Mouse (Mus musculus): ENCODE results near the gene Noct. TPM values are rescaled to one million over a fixed set of nuclear protein-coding genes. Genes with fewer than 3 reads are reported as not detected.
"Not testable (repeated sequence)": the region's sequence is repeated elsewhere in the genome, so short reads cannot be mapped to it uniquely, and the experiment has no call there.

The Noct gene
- total and polyA plus RNA-seq, 3 experiments, result 8.7 to 13.8 (median 12.0) TPM

GRCm38 (mm10) chr3:51183967-51184366, 40.3 kb upstream of the Noct start:
- H3K4me2 ChIP-seq (ENCODE audit: insufficient read depth, low read depth, poor library complexity, severe bottlenecking); DNase-seq (ENCODE audit: extremely low read depth); H3K4me1 ChIP-seq (ENCODE audit: control insufficient read depth in 1 of 2, insufficient read depth in 2 of 2); H3K79me2 ChIP-seq (replicated peaks; ENCODE audit: control insufficient read depth, extremely low read depth, insufficient read depth, poor library complexity, severe bottlenecking); H3K27ac ChIP-seq (ENCODE audit: insufficient read depth, low read depth); H3K27me3 ChIP-seq (replicated peaks); H3K36me3 ChIP-seq (replicated peaks in 1 of 2; ENCODE audit: control insufficient read depth in 1 of 2, insufficient read depth in 1 of 2, low read length in 1 of 2); in situ Hi-C loops (cut with MboI; ENCODE audit: low pct_ligation_motif_present, low pct_unique_long_range_greater_than_20kb, low sequenced_read_pairs); H3K9ac ChIP-seq (ENCODE audit: insufficient read depth, low read depth); H3K9me3 ChIP-seq (replicated peaks; ENCODE audit: low read length); dilution Hi-C loops (cut with MboI; ENCODE audit: extremely low pct_ligation_motif_present, extremely low pct_unique_long_range_greater_than_20kb, low sequenced_read_pairs); H3K4me3 ChIP-seq (replicated peaks in 1 of 3; ENCODE audit: low read depth in 2 of 3, low read length in 2 of 3, poor library complexity in 1 of 3): not testable (repeated sequence)

- no peak for TF ChIP-seq RAD21 (IDR thresholded peaks at IDR 0.05; ENCODE audit: low read depth, low read length)
- TF ChIP-seq ZNF384 (IDR thresholded peaks at IDR 0.05; ENCODE audit: low read depth, low read length), result no peak
- no peaks in the 10 kb centered on the region for H3K9me3 ChIP-seq (replicated peaks; ENCODE audit: low read length)
- 0 out of 4 replicates have a peak, but pooled peaks cover 0 to 5% of the 10 kb centered on the region in 2 experiments for H3K4me1 ChIP-seq (ENCODE audit: control insufficient read depth in 1 of 2, insufficient read depth in 2 of 2)
- H3K4me3 ChIP-seq (replicated peaks in 1 of 3; ENCODE audit: low read depth in 2 of 3, low read length in 2 of 3, poor library complexity in 1 of 3), result no peak overlapping the region
- no peak overlapping the region for H3K27ac ChIP-seq (ENCODE audit: insufficient read depth, low read depth)
- no peak overlapping the region for H3K4me2 ChIP-seq (ENCODE audit: insufficient read depth, low read depth, poor library complexity, severe bottlenecking)
- DNase-seq (ENCODE audit: extremely low read depth), result no peak
- H3K9ac ChIP-seq (ENCODE audit: insufficient read depth, low read depth), result no peak overlapping the region
- no peaks in the 10 kb centered on the region for H3K27me3 ChIP-seq (replicated peaks)
- in situ Hi-C loops (cut with MboI; ENCODE audit: low pct_ligation_motif_present, low pct_unique_long_range_greater_than_20kb, low sequenced_read_pairs) (no loop called here), dilution Hi-C loops (cut with MboI; ENCODE audit: extremely low pct_ligation_motif_present, extremely low pct_unique_long_range_greater_than_20kb, low sequenced_read_pairs) (no loop called here)
- no peaks in the 10 kb centered on the region for H3K79me2 ChIP-seq (replicated peaks; ENCODE audit: control insufficient read depth, extremely low read depth, insufficient read depth, poor library complexity, severe bottlenecking)
- H3K36me3 ChIP-seq (replicated peaks in 1 of 2; ENCODE audit: control insufficient read depth in 1 of 2, insufficient read depth in 1 of 2, low read length in 1 of 2), result no peaks in the 10 kb centered on the region
These were observed 39.5 kb upstream of the Noct start for GRCm38 (mm10) chr3:51184715-51185114.

GRCm38 (mm10) chr3:51185406-51185805, 38.8 kb upstream of the Noct start:
- no peak for DNase-seq (ENCODE audit: extremely low read depth)
- TF ChIP-seq E2F4 (IDR thresholded peaks at IDR 0.05; ENCODE audit: insufficient replicate concordance, low read depth, low read length) (no peak), UBTF (IDR thresholded peaks at IDR 0.05; ENCODE audit: low read depth, low read length) (no peak), RCOR1 (conservative IDR thresholded peaks at IDR 0.05; ENCODE audit: low read depth, low read length) (no peak), JUN (IDR thresholded peaks at IDR 0.05; ENCODE audit: insufficient read depth, low read depth, low read length) (no peak), NRF1 (IDR thresholded peaks at IDR 0.05; ENCODE audit: low read depth, low read length) (no peak), MXI1 (IDR thresholded peaks at IDR 0.05; ENCODE audit: low read depth, low read length) (no peak), HCFC1 (IDR thresholded peaks at IDR 0.05; ENCODE audit: low read depth, low read length) (no peak), TCF12 (IDR thresholded peaks at IDR 0.05; ENCODE audit: low read depth, low read length) (no peak), MAFK (IDR thresholded peaks at IDR 0.05; ENCODE audit: insufficient replicate concordance, low read length) (no peak), MEF2A (IDR thresholded peaks at IDR 0.05; ENCODE audit: borderline replicate concordance, low read depth, low read length) (no peak), USF1 (IDR thresholded peaks at IDR 0.05; ENCODE audit: low read depth, low read length) (no peak), BHLHE40 (IDR thresholded peaks at IDR 0.05; ENCODE audit: low read depth, low read length) (no peak), GABPA (IDR thresholded peaks at IDR 0.05; ENCODE audit: insufficient replicate concordance, low read depth, low read length) (no peak), ZNF384 (IDR thresholded peaks at IDR 0.05; ENCODE audit: low read depth, low read length) (no peak), SIN3A (IDR thresholded peaks at IDR 0.05; ENCODE audit: low read length) (no peak)
- dilution Hi-C loops (cut with MboI; ENCODE audit: extremely low pct_ligation_motif_present, extremely low pct_unique_long_range_greater_than_20kb, low sequenced_read_pairs) (no loop called here), in situ Hi-C loops (cut with MboI; ENCODE audit: low pct_ligation_motif_present, low pct_unique_long_range_greater_than_20kb, low sequenced_read_pairs) (no loop called here)
- H3K4me3 ChIP-seq (replicated peaks in 1 of 3; ENCODE audit: low read depth in 2 of 3, low read length in 2 of 3, poor library complexity in 1 of 3), result no peak overlapping the region
- H3K4me1 ChIP-seq (ENCODE audit: control insufficient read depth in 1 of 2, insufficient read depth in 2 of 2), result 0 out of 4 replicates have a peak, but pooled peaks cover 0 to 5% of the 10 kb centered on the region in 2 experiments
- H3K4me2 ChIP-seq (ENCODE audit: insufficient read depth, low read depth, poor library complexity, severe bottlenecking), result peak overlapping the region; percentile 10; the same call in 1 of the 2 replicates
- H3K9ac ChIP-seq (ENCODE audit: insufficient read depth, low read depth), result no peak overlapping the region
- H3K36me3 ChIP-seq (replicated peaks in 1 of 2; ENCODE audit: control insufficient read depth in 1 of 2, insufficient read depth in 1 of 2, low read length in 1 of 2), result no peaks in the 10 kb centered on the region
- H3K9me3 ChIP-seq (replicated peaks; ENCODE audit: low read length), result no peaks in the 10 kb centered on the region
- no peaks in the 10 kb centered on the region for H3K27me3 ChIP-seq (replicated peaks)
- no peak overlapping the region for H3K27ac ChIP-seq (ENCODE audit: insufficient read depth, low read depth)
- H3K79me2 ChIP-seq (replicated peaks; ENCODE audit: control insufficient read depth, extremely low read depth, insufficient read depth, poor library complexity, severe bottlenecking), result no peaks in the 10 kb centered on the region

Measured in CH12.LX (cell line).